Mouse (Mus musculus): ENCODE results near the gene Snd1.

DNA sequence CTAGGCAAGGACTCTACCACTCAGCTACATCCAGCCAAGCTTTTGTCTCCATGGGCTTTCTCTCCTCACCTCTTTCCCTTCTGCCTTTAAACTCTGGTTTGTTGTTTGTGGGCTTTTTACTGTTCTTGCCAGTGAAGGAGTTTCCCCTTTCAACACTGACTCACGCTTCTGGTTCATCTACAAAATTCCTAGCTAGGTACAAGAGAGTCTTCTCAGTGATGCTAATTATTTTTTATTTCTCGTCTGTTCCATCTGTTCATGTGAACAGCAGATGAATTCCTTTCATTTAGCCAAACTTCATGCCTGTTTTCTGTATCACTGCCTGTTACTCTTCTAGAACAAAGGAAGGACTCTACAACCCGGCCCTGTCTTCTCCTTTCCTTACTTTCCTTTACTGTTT lies 141.0 kb downstream of the Snd1 start:
- TF ChIP-seq CTCF (IDR thresholded peaks at IDR 0.05; ENCODE audit: borderline replicate concordance, insufficient read depth, low read length) (no peak), POLR2A (IDR thresholded peaks at IDR 0.05; ENCODE audit: low read depth, low read length) (no peak)

Data from embryonic fibroblast, embryonic 13.5 days (primary cell).